Mouse (Mus musculus) ES-E14 (cell line): ENCODE measurements at regions not wholly inside any gene's neighbourhood (a gene's known extent, or its start where the extent isn't known, plus 50 kb on each side); places are given as distances from the start of the nearest gene placed in this dataset.

Experiments
- DNase-seq: peaks from one replicate; pipeline ENCODE4 v3.0.0-alpha.2; 2013; ENCODE audit warnings: low read depth, low spot score
- H3K27ac ChIP-seq: 2 replicates; pipeline ENCODE4 v1.5.1; 2012; ENCODE audit warnings: low read depth, mild to moderate bottlenecking, low read length, moderate library complexity, mixed read lengths; ENCODE audit not compliant: poor library complexity, insufficient read depth, severe bottlenecking
- H3K36me3 ChIP-seq: 2 replicates; pipeline ENCODE4 v1.6.1; 2012; ENCODE audit warnings: mild to moderate bottlenecking, low read length, moderate library complexity, mixed read lengths; ENCODE audit not compliant: control insufficient read depth, poor library complexity, insufficient read depth, severe bottlenecking
- H3K4me1 ChIP-seq, 2 experiments: fragments of 150-350 bp in 1 of 2; sonication (generic) in 1 of 2; 2 replicates each; pipeline ENCODE4 v1.6.1; 2012; ENCODE audit warnings: low read length in 2 of 2, mild to moderate bottlenecking in 1 of 2, mixed read lengths in 1 of 2; ENCODE audit not compliant: control insufficient read depth in 2 of 2, insufficient read depth in 2 of 2, poor library complexity in 1 of 2
- H3K4me3 ChIP-seq, 2 experiments: fragments of 150-350 bp in 1 of 2; sonication (generic) in 1 of 2; 2 replicates each; pipeline ENCODE4 v1.5.1; 2012; ENCODE audit warnings: low read length in 2 of 2, low read depth in 1 of 2, mild to moderate bottlenecking in 1 of 2, mixed read lengths in 1 of 2; ENCODE audit not compliant: insufficient read depth in 1 of 2, poor library complexity in 1 of 2, severe bottlenecking in 1 of 2
- H3K9ac ChIP-seq: 2 replicates; pipeline ENCODE4 v1.6.1; 2012; ENCODE audit warnings: low read depth, mild to moderate bottlenecking, low read length, mixed read lengths; ENCODE audit not compliant: poor library complexity, insufficient read depth, severe bottlenecking
- H3K9me3 ChIP-seq: fragments of 150-350 bp; sonication (generic); 2 replicates; pipeline ENCODE4 v1.6.1; 2012; ENCODE audit warnings: low read depth, mild to moderate bottlenecking, low read length; ENCODE audit not compliant: control insufficient read depth, insufficient read depth
- CHD2 ChIP-seq: IDR thresholded peaks from 2 replicates; pipeline ENCODE4 v1.6.1; 2014; ENCODE audit warnings: mild to moderate bottlenecking, low read depth, low read length, inconsistent platforms
- HCFC1 ChIP-seq: IDR thresholded peaks from 2 replicates; pipeline ENCODE4 v1.6.1; 2012; ENCODE audit warnings: low read length, inconsistent platforms, borderline replicate concordance; ENCODE audit not compliant: insufficient read depth
- MAFK ChIP-seq: IDR thresholded peaks from 2 replicates; pipeline ENCODE4 v1.6.1; 2014; ENCODE audit warnings: mild to moderate bottlenecking, low read depth, low read length, inconsistent platforms; ENCODE audit not compliant: insufficient read depth
- ZC3H11A ChIP-seq: IDR thresholded peaks from 2 replicates; pipeline ENCODE4 v1.6.1; 2012; ENCODE audit warnings: low read depth, mild to moderate bottlenecking, inconsistent platforms, low read length, borderline replicate concordance
- ZNF384 ChIP-seq: IDR thresholded peaks from 2 replicates; pipeline ENCODE4 v1.6.1; 2012; ENCODE audit warnings: low read depth, low read length, inconsistent platforms
- in situ Hi-C, 2 experiments: fragments of 600-800 bp; cut with MboI; formaldehyde crosslinking; loops; one replicate each; pipeline ENCODE4 v1.15.1; 2025; ENCODE audit warnings: low sequenced_read_pairs in 2 of 2, inconsistent platforms in 1 of 2; ENCODE audit not compliant: unreplicated experiment in 2 of 2

- H3K9me3 ChIP-seq = no peaks in the 10 kb centered on the region
- DNase-seq = no peak
- no peak overlapping the region for H3K27ac ChIP-seq
- no peak overlapping the region for H3K4me3 ChIP-seq
- in situ Hi-C loops = no loop called here
- TF ChIP-seq CHD2 (no peak), MAFK (no peak), ZC3H11A (no peak), ZNF384 (no peak), HCFC1 (no peak)
- H3K36me3 ChIP-seq = no peaks in the 10 kb centered on the region
- no peak overlapping the region for H3K9ac ChIP-seq
- H3K4me1 ChIP-seq = no peaks in the 10 kb centered on the region
Measured at GRCm38 (mm10) chr11:44331774-44332129, 68.1 kb upstream of the Il12b start.

GRCm38 (mm10) chr11:44340531-44340930 lies 59.3 kb upstream of the Il12b start:
- H3K9ac ChIP-seq = no peak overlapping the region
- no peaks in the 10 kb centered on the region for H3K9me3 ChIP-seq
- no peak overlapping the region for H3K4me3 ChIP-seq
- H3K36me3 ChIP-seq = no peaks in the 10 kb centered on the region
- no peak for DNase-seq
- in situ Hi-C loops = no loop called here
- TF ChIP-seq MAFK (no peak), ZNF384 (no peak), ZC3H11A (no peak), CHD2 (no peak), HCFC1 (no peak)
- H3K27ac ChIP-seq = no peak overlapping the region
- no peaks in the 10 kb centered on the region for H3K4me1 ChIP-seq

- no peaks in the 10 kb centered on the region for H3K36me3 ChIP-seq
- in situ Hi-C loops = no loop called here
- TF ChIP-seq ZC3H11A = no peak
- DNase-seq = no peak
- H3K27ac ChIP-seq = no peak overlapping the region
- H3K4me3 ChIP-seq = no peak overlapping the region
- H3K4me1 ChIP-seq = no peaks in the 10 kb centered on the region
- H3K9me3 ChIP-seq = no peaks in the 10 kb centered on the region
- H3K9ac ChIP-seq = no peak overlapping the region
Measured at GRCm38 (mm10) chr11:44348308-44348707, 51.6 kb upstream of the Il12b start.

GRCm38 (mm10) chr11:44349546-44349945 lies 50.3 kb upstream of the Il12b start:
- H3K9me3 ChIP-seq = no peaks in the 10 kb centered on the region

More at GRCm38 (mm10) chr11:44349546-44349945, 50.3 kb upstream of the Il12b start:
- TF ChIP-seq MAFK (no peak), ZNF384 (no peak), CHD2 (no peak)
- Histone ChIP-seq H3K36me3 (no peaks in the 10 kb centered on the region), H3K4me3 (no peak overlapping the region), H3K4me1 (no peaks in the 10 kb centered on the region), H3K27ac (no peak overlapping the region), H3K9ac (no peak overlapping the region)
- DNase-seq = no peak
- in situ Hi-C loops = no loop called here
